Mouse (Mus musculus): ENCODE measurements at regions not wholly inside any gene's neighbourhood (a gene's known extent, or its start where the extent isn't known, plus 50 kb on each side); places are given as distances from the start of the nearest gene placed in this dataset.

- DNase-seq (ENCODE audit: low spot score): peak; percentile 52
Measured at GRCm38 (mm10) chr14:76708728-76709127, 152.0 kb upstream of the Serp2 start.

- no peak for DNase-seq (ENCODE audit: low spot score)
Measured at GRCm38 (mm10) chr14:76703373-76703764, 146.7 kb upstream of the Serp2 start.

GRCm38 (mm10) chr14:76702709-76703372, 146.2 kb upstream of the Serp2 start:
- no peak for DNase-seq (ENCODE audit: low spot score)

- DNase-seq (ENCODE audit: low spot score): no peak
Measured at GRCm38 (mm10) chr14:76701911-76702708, 145.4 kb upstream of the Serp2 start.

GRCm38 (mm10) chr14:76701304-76701703, 144.6 kb upstream of the Serp2 start:
- no peak for DNase-seq (ENCODE audit: low spot score)

- no peak for DNase-seq (ENCODE audit: low spot score)
Measured at GRCm38 (mm10) chr14:76700796-76701195, 144.1 kb upstream of the Serp2 start.

GRCm38 (mm10) chr14:76700190-76700589, 143.5 kb upstream of the Serp2 start:
- no peak for DNase-seq (ENCODE audit: low spot score)

GRCm38 (mm10) chr14:76698718-76699402, 142.2 kb upstream of the Serp2 start:
- DNase-seq (ENCODE audit: low spot score): no peak

- no peak for DNase-seq (ENCODE audit: low spot score)
Measured at GRCm38 (mm10) chr14:76696729-76697128, 140.0 kb upstream of the Serp2 start.

GRCm38 (mm10) chr14:76695691-76696355, 139.1 kb upstream of the Serp2 start:
- DNase-seq (ENCODE audit: low spot score): no peak

- no peak for DNase-seq (ENCODE audit: low spot score)
Measured at GRCm38 (mm10) chr14:76694894-76695293, 138.2 kb upstream of the Serp2 start.

- DNase-seq (ENCODE audit: low spot score): no peak
Measured at GRCm38 (mm10) chr14:76693351-76694317, 136.9 kb upstream of the Serp2 start.

GRCm38 (mm10) chr14:76687971-76688407, 131.3 kb upstream of the Serp2 start:
- no peak for DNase-seq (ENCODE audit: low spot score)

GRCm38 (mm10) chr14:76686762-76687453, 130.2 kb upstream of the Serp2 start:
- no peak for DNase-seq (ENCODE audit: low spot score)

GRCm38 (mm10) chr14:76685830-76686761, 129.4 kb upstream of the Serp2 start:
- no peak for DNase-seq (ENCODE audit: low spot score)

- DNase-seq (ENCODE audit: low spot score): no peak
Measured at GRCm38 (mm10) chr14:76684327-76684726, 127.6 kb upstream of the Serp2 start.

- DNase-seq (ENCODE audit: low spot score): peak; percentile 53
Measured at GRCm38 (mm10) chr14:76681581-76682377, 125.1 kb upstream of the Serp2 start.

- DNase-seq (ENCODE audit: low spot score): no peak
Measured at GRCm38 (mm10) chr14:76678512-76679134, 121.9 kb upstream of the Serp2 start.

Measured in testis, postnatal 10 days (tissue).